Mouse (Mus musculus) erythroblast, embryonic 14.5 days (primary cell): Measurements from ENCODE around the gene Tmem86a. TPM values are rescaled to one million over a fixed set of nuclear protein-coding genes. Genes with fewer than 3 reads are reported as not detected.
"Not testable (repeated sequence)": the region's sequence is repeated elsewhere in the genome, so short reads cannot be mapped to it uniquely, and the experiment has no call there.

Experiments
- H3K27me3 ChIP-seq: 2 replicates; pipeline ENCODE4 v1.6.1; 2012; ENCODE audit warnings: inconsistent platforms; ENCODE audit not compliant: control insufficient read depth
- H3K36me3 ChIP-seq: 2 replicates; pipeline ENCODE4 v1.6.1; 2012; ENCODE audit warnings: mild to moderate bottlenecking, inconsistent platforms; ENCODE audit not compliant: control insufficient read depth
- H3K4me1 ChIP-seq: 2 replicates; pipeline ENCODE4 v1.6.1; 2012; ENCODE audit warnings: inconsistent platforms; ENCODE audit not compliant: control insufficient read depth
- H3K4me3 ChIP-seq: replicated peaks from 2 replicates; pipeline ENCODE3; 2012; ENCODE audit warnings: moderate library complexity, mild to moderate bottlenecking, inconsistent platforms
- H3K9me3 ChIP-seq: 2 replicates; pipeline ENCODE4 v1.6.1; 2012; ENCODE audit warnings: low read length, inconsistent platforms, mixed read lengths; ENCODE audit not compliant: control insufficient read depth
- GATA1 ChIP-seq: IDR thresholded peaks from 2 replicates; pipeline ENCODE4 v1.6.1; 2012; ENCODE audit warnings: low read length, inconsistent platforms, mixed read lengths
- TAL1 ChIP-seq: IDR thresholded peaks from 3 replicates; pipeline ENCODE4 v1.6.1; 2012; ENCODE audit warnings: low read length, inconsistent platforms, mixed read lengths
- polyA plus RNA-seq: library from polyadenylated mRNA; stranded (reverse); fragments of >175 nt; gene quantifications from 2 replicates; pipeline ENCODE4 v1.2.3, GENCODE M21; 2012

Tmem86a gene
- polyA plus RNA-seq, 1 experiment = 0.24 TPM

DNA sequence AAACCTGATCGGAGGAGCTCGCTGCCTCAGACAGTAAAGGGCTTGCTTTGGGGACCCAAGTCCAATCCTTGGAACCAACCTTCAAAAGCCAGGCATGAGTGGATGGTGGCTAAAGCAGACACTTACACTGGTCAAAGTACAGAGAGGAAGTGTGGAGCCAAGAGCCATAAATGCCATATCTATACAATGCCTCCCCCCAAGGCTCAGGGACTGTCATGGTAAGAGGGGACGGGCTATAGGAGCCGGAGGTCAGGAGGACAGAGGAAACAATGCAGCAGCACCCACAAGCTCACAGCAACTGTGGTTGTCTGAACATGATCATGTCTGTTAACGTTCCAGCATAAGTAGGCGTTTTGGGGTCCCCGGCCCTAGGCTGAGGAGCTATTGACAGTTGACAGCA, 25.9 kb upstream of the Tmem86a start:
- Histone ChIP-seq H3K36me3 (no peaks in the 10 kb centered on the region), H3K4me1 (peaks cover 5% of the 10 kb centered on the region), H3K27me3 (peaks cover 5% of the 10 kb centered on the region), H3K9me3 (no peaks in the 10 kb centered on the region), H3K4me3 (no peak overlapping the region)
- TF ChIP-seq TAL1 (no peak), GATA1 (no peak)

GRCm38 (mm10) chr7:47025429-47025828, 25.0 kb upstream of the Tmem86a start:
- TF ChIP-seq TAL1 = no peak
- TF ChIP-seq GATA1 = no peak
- H3K9me3 ChIP-seq = no peaks in the 10 kb centered on the region
- H3K4me3 ChIP-seq = no peak overlapping the region
- H3K36me3 ChIP-seq = no peaks in the 10 kb centered on the region
- peaks cover 5% of the 10 kb centered on the region for H3K27me3 ChIP-seq
- H3K4me1 ChIP-seq = peaks cover 5% of the 10 kb centered on the region

DNA sequence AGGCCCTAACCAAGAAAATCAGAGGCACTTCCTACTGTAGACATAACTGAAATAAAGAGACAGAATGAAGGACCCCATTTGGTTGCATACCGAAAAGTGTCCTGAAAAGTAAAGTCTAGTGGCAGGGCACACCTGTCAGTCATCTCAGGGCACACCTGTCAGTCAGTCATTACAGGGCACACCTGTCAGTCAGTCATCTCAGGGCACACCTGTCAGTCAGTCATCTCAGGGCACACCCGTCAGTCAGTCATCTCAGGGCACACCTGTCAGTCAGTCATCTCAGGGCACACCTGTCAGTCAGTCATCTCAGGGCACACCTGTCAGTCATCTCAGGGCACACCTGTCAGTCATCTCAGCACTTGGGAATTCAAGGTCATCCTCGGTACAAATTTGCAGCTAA, 23.5 kb upstream of the Tmem86a start:
- H3K27me3 ChIP-seq, H3K36me3 ChIP-seq, H3K4me3 ChIP-seq, H3K9me3 ChIP-seq, H3K4me1 ChIP-seq: not testable (repeated sequence)

DNA sequence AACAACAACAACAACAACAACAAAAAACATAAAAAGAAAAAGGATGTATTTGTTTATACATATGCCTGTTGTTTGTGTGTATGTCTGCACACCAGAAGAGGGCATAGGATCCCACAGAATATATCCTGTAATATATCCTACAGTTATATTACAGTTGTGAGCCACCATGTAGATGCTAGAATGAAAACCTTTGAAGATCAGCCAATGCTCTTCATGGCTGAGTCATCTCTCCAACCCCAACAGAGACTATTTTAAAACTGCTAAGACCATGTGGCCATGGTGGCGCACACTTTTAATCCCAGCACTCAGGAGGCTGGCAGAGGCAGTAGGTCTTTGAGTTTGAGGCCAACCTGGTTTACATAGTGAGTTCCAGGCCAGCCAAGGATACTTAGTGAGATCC, 22.9 kb upstream of the Tmem86a start:
- Histone ChIP-seq H3K36me3 (no peaks in the 10 kb centered on the region), H3K9me3 (no peaks in the 10 kb centered on the region), H3K27me3 (peaks cover 1% of the 10 kb centered on the region; the same call in 1 of the 2 replicates), H3K4me1 (no peaks in the 10 kb centered on the region), H3K4me3 (no peak overlapping the region)
- TF ChIP-seq GATA1 = no peak
- no peak for TF ChIP-seq TAL1

DNA sequence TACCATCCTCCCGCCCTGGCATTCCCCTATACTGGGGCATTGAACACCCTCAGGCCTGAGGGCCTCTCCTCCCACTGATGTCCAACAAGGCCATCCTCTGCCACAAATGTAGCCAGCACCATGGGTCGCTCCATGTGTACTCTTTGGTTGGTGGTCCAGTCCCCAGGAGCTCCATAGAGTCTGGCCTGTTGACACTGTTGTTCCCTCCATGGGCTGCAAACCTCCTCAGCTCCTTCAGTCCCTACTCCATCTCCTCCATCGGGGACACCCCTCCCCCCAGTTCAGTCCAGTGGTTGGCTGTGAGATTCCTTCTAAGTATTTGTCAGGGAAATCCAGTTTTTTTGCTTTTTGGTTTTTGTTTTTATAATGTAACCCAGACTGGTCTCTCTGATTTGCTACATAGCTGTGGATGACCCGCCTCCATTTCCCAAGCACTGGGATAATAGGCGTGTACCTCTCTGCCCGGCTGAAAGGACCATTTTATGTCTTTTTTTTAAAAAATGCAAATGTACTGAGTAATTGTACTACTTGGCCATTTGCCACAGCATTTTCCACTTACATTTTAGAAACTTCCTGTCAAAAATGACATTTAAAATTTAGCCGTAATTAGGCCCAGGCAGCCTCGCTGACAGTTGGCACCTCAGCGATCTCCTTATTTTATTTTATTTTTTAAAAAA, 19.7 kb upstream of the Tmem86a start:
- Histone ChIP-seq H3K4me3 (no peak overlapping the region), H3K4me1 (no peaks in the 10 kb centered on the region), H3K9me3 (no peaks in the 10 kb centered on the region), H3K27me3 (no peaks in the 10 kb centered on the region), H3K36me3 (no peaks in the 10 kb centered on the region)
- TF ChIP-seq GATA1 (no peak), TAL1 (no peak)

GRCm38 (mm10) chr7:47031371-47031770, 19.0 kb upstream of the Tmem86a start:
- Histone ChIP-seq H3K9me3 (no peaks in the 10 kb centered on the region), H3K4me1 (no peaks in the 10 kb centered on the region), H3K36me3 (no peaks in the 10 kb centered on the region), H3K4me3 (no peak overlapping the region), H3K27me3 (no peaks in the 10 kb centered on the region)
- TF ChIP-seq TAL1 (no peak), GATA1 (no peak)

DNA sequence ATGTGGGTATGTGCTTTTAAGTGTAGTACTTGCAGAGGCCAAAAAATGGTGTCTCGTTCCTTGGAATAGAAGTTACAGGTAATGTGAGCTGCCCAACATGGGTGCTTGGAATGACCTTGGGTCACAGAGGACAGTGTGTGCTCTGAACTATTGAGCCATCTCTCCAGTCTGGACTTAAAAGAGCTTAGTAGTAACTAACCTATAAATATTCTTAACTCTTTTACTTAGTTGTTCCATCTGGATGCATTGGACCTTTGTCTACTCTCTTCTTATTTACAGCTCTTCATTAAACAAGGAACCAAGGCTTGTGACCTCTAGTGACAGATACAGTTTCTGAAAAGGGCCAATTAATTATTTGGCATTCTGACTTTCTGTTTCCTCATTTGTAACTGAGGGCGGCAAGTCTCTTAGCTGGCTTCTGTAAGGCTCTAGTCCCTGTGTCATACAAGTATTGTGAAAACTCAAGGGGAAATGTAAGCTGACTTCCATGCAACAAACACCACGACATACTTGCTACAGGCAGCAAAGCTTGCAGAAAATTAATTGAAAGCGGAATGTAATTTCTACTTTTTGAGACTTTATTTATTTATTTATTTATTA, 15.5 kb upstream of the Tmem86a start:
- Histone ChIP-seq H3K9me3 (no peaks in the 10 kb centered on the region), H3K4me3 (no peak overlapping the region), H3K4me1 (no peaks in the 10 kb centered on the region), H3K27me3 (no peaks in the 10 kb centered on the region), H3K36me3 (no peaks in the 10 kb centered on the region)
- no peak for TF ChIP-seq GATA1
- no peak for TF ChIP-seq TAL1

DNA sequence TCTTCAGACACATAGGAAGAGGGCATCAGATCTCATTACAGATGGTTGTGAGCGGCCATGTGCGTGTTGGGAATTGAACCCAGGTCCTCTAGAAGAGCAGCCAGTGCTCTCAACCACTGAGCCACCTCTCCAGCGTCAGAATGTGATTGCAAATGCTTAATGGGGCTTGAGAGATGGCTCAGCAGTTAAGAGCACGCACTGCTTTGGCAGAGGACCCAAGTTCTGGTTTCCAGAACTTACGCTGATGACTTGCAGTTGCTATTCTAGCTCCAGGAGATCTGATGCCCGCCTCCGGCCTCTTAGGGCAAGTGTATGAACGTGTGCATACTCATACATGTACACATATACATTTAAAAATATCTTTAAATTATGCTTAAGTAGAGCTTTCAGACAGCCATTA, 15.0 kb upstream of the Tmem86a start:
- H3K27me3 ChIP-seq = no peaks in the 10 kb centered on the region
- TF ChIP-seq GATA1 (no peak), TAL1 (no peak)
- no peaks in the 10 kb centered on the region for H3K36me3 ChIP-seq
- no peak overlapping the region for H3K4me3 ChIP-seq
- H3K9me3 ChIP-seq = no peaks in the 10 kb centered on the region
- H3K4me1 ChIP-seq = no peaks in the 10 kb centered on the region

- Histone ChIP-seq H3K36me3 (no peaks in the 10 kb centered on the region), H3K9me3 (no peaks in the 10 kb centered on the region), H3K4me1 (no peaks in the 10 kb centered on the region), H3K27me3 (no peaks in the 10 kb centered on the region), H3K4me3 (no peak overlapping the region)
- no peak for TF ChIP-seq GATA1
- TF ChIP-seq TAL1 = no peak
These were observed 8.7 kb upstream of the Tmem86a start for GRCm38 (mm10) chr7:47041706-47042105.

GRCm38 (mm10) chr7:47042121-47042520, 8.3 kb upstream of the Tmem86a start:
- H3K27me3 ChIP-seq = no peaks in the 10 kb centered on the region

More at GRCm38 (mm10) chr7:47042121-47042520, 8.3 kb upstream of the Tmem86a start:
- H3K4me3 ChIP-seq = no peak overlapping the region
- no peaks in the 10 kb centered on the region for H3K4me1 ChIP-seq
- no peaks in the 10 kb centered on the region for H3K9me3 ChIP-seq
- TF ChIP-seq TAL1 (no peak), GATA1 (no peak)
- H3K36me3 ChIP-seq = no peaks in the 10 kb centered on the region
